Mouse (Mus musculus): ENCODE results near the gene Atp11c.

Atp11c gene

GRCm38 (mm10) chrX:60592598-60592997 is at the start of gene Atp11c:
TSS of gene Atp11c (minus strand) at chrX:60592698.
- no peak for DNase-seq (ENCODE audit: low spot score in 2 of 2)

- no peak for DNase-seq (ENCODE audit: low spot score in 2 of 2)
Observed at GRCm38 (mm10) chrX:60609202-60609601, 16.7 kb upstream of the Atp11c start.

GRCm38 (mm10) chrX:60570539-60570938 is 22.0 kb downstream of the Atp11c start:
- no peak for DNase-seq (ENCODE audit: low spot score in 2 of 2)

- no peak for DNase-seq (ENCODE audit: low spot score in 2 of 2)
Observed at GRCm38 (mm10) chrX:60569047-60569446, 23.5 kb downstream of the Atp11c start.

GRCm38 (mm10) chrX:60555242-60555641 is 37.3 kb downstream of the Atp11c start:
- no peak for DNase-seq (ENCODE audit: low spot score in 2 of 2)

GRCm38 (mm10) chrX:60547444-60548304 is 44.8 kb downstream of the Atp11c start:
- peak in 1 of 2 experiments; percentile 25 for DNase-seq (ENCODE audit: low spot score in 2 of 2)

GRCm38 (mm10) chrX:60547098-60547443 is 45.4 kb downstream of the Atp11c start:
- DNase-seq (ENCODE audit: low spot score in 2 of 2): no peak

- DNase-seq (ENCODE audit: low spot score in 2 of 2): no peak
Observed at GRCm38 (mm10) chrX:60545906-60546305, 46.6 kb downstream of the Atp11c start.

GRCm38 (mm10) chrX:60545444-60545843 is 47.1 kb downstream of the Atp11c start:
- DNase-seq (ENCODE audit: low spot score in 2 of 2): no peak

- DNase-seq (ENCODE audit: low spot score in 2 of 2): no peak
Observed at GRCm38 (mm10) chrX:60544098-60544497, 48.4 kb downstream of the Atp11c start.

GRCm38 (mm10) chrX:60542901-60543300 is 49.6 kb downstream of the Atp11c start:
- no peak for DNase-seq (ENCODE audit: low spot score in 2 of 2)

- DNase-seq (ENCODE audit: low spot score in 2 of 2): no peak
Observed at GRCm38 (mm10) chrX:60539149-60539548, 53.3 kb downstream of the Atp11c start, which contains the start of gene Gm7073. TSS of gene Gm7073 (minus strand) at chrX:60539249.

- DNase-seq (ENCODE audit: low spot score in 2 of 2): no peak
Observed at GRCm38 (mm10) chrX:60503995-60504394, 88.5 kb downstream of the Atp11c start.

- DNase-seq (ENCODE audit: low spot score in 2 of 2): no peak
Observed at GRCm38 (mm10) chrX:60497750-60498149, 94.7 kb downstream of the Atp11c start.

GRCm38 (mm10) chrX:60495308-60495707 is 97.2 kb downstream of the Atp11c start:
- no peak for DNase-seq (ENCODE audit: low spot score in 2 of 2)

GRCm38 (mm10) chrX:60463786-60464185 is 128.7 kb downstream of the Atp11c start:
- no peak for DNase-seq (ENCODE audit: low spot score in 2 of 2)

GRCm38 (mm10) chrX:60414563-60415111 is 177.9 kb downstream of the Atp11c start:
- DNase-seq (ENCODE audit: low spot score in 2 of 2): no peak

GRCm38 (mm10) chrX:60405681-60406080 is 186.8 kb downstream of the Atp11c start:
- DNase-seq (ENCODE audit: low spot score in 2 of 2): no peak

- DNase-seq (ENCODE audit: low spot score in 2 of 2): peak; percentile 90
Observed at GRCm38 (mm10) chrX:60404668-60405044, 187.8 kb downstream of the Atp11c start.

- DNase-seq (ENCODE audit: low spot score in 2 of 2): peak; percentile 56 to 76
Observed at GRCm38 (mm10) chrX:60403764-60404667, 188.5 kb downstream of the Atp11c start.

GRCm38 (mm10) chrX:60403062-60403763 is 189.3 kb downstream of the Atp11c start:
- DNase-seq (ENCODE audit: low spot score in 2 of 2): no peak

GRCm38 (mm10) chrX:60394292-60394691 is 198.2 kb downstream of the Atp11c start:
- DNase-seq (ENCODE audit: low spot score in 2 of 2): no peak

Data from heart, adult 9 months (tissue).